Comparison of ENCODE assay signal across 19 mouse cellular contexts in the genomic region with DNA sequence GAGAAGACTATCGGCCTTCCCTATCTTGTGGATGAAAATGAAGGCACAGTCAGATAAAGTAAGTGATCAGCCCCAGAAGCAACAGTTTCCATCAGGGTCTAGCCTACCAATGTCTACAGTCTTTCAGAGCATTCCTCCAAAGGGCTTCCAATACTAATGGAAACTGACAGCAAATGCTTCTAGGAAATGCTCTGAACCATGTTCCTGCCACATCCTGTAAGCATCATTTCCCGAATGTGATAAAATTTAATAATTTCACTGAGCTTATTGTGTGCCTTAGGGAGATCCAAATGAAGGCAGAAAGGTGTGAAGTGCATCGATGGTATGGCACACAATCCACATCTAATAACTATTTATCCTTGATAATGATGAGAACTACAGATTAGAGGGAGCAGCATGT.
"Had no signal": no experiment of that assay in that cellular context is flagged by ENCODE, and none has a peak within 500 bp of the region (broad histone marks: within the 10 kb centered on the region; RNA-seq: fewer than 3 reads in every experiment).

No protein-coding gene starts in this region.

- DNase-seq: liver, embryonic 13.5 days; liver, postnatal 0 days; lung, adult 2 months; lung, postnatal 14 days; lung, postnatal 36 days; right cerebral cortex, postnatal 14 days; thymus, adult 2 months; thymus, postnatal 25 days; thymus, postnatal 4 days had no signal

- H3K4me2 ChIP-seq: liver, embryonic 13.5 days; liver, embryonic 15.5 days; lung, embryonic 15.5 days; midbrain, embryonic 12.5 days; neural tube, embryonic 12.5 days; stomach, embryonic 15.5 days had no signal

- H3K27me3 ChIP-seq: liver, embryonic 13.5 days; liver, embryonic 15.5 days; lung, embryonic 15.5 days; megakaryocyte, embryonic 14.5 days; midbrain, embryonic 12.5 days; neural tube, embryonic 12.5 days; stomach, embryonic 15.5 days had no signal

- H3K36me3 ChIP-seq: liver, embryonic 13.5 days; liver, embryonic 15.5 days; lung, embryonic 15.5 days; midbrain, embryonic 12.5 days; neural tube, embryonic 12.5 days; stomach, embryonic 15.5 days had no signal

- H3K27ac ChIP-seq: liver, embryonic 13.5 days; liver, embryonic 15.5 days; lung, embryonic 15.5 days; macrophage; midbrain, embryonic 12.5 days; neural tube, embryonic 12.5 days; stomach, embryonic 15.5 days; stomach, postnatal 0 days had no signal

- ATAC-seq: liver, postnatal 0 days; lung, postnatal 0 days; midbrain, embryonic 16.5 days had no signal

- H3K9ac ChIP-seq: liver, embryonic 13.5 days; liver, embryonic 15.5 days; liver, postnatal 0 days; lung, embryonic 15.5 days; midbrain, embryonic 12.5 days; neural tube, embryonic 12.5 days; stomach, embryonic 15.5 days had no signal

- H3K4me3 ChIP-seq: liver, embryonic 13.5 days; liver, embryonic 15.5 days; lung, embryonic 15.5 days; megakaryocyte, embryonic 14.5 days; midbrain, embryonic 12.5 days; neural tube, embryonic 12.5 days; stomach, embryonic 15.5 days had no signal

- H3K9me3 ChIP-seq: liver, embryonic 13.5 days; liver, embryonic 15.5 days; lung, embryonic 15.5 days; megakaryocyte, embryonic 14.5 days; midbrain, embryonic 12.5 days; neural tube, embryonic 12.5 days; stomach, embryonic 15.5 days had no signal

- H3K4me1 ChIP-seq: liver, embryonic 13.5 days; liver, embryonic 15.5 days; lung, embryonic 15.5 days; megakaryocyte, embryonic 14.5 days; midbrain, embryonic 12.5 days; neural tube, embryonic 12.5 days; stomach, embryonic 15.5 days had no signal
